Mouse (Mus musculus) forebrain, embryonic 16.5 days (tissue): ENCODE data around the gene Parg. TPM values are rescaled to one million over a fixed set of nuclear protein-coding genes. Genes with fewer than 3 reads are reported as not detected.

ENCODE experiments used
- ATAC-seq: fragments of 200-750 bp; cut with Nextera tagmentation; 2 replicates; pipeline ENCODE4 v1.8.0; 2017; ENCODE audit warnings: mild to moderate bottlenecking, moderate library complexity
- H3K27ac ChIP-seq: fragments of 300-500 bp; sonication (generic); 2 replicates; pipeline ENCODE4 v1.5.1; 2014; ENCODE audit warnings: low read length, control low read depth
- H3K27me3 ChIP-seq: fragments of 300-500 bp; sonication (generic); replicated peaks from 2 replicates; pipeline ENCODE4 v1.6.1; 2014; ENCODE audit warnings: low read length; ENCODE audit not compliant: control insufficient read depth, insufficient read depth
- H3K36me3 ChIP-seq: fragments of 300-500 bp; sonication (generic); 2 replicates; pipeline ENCODE4 v1.6.1; 2014; ENCODE audit not compliant: control insufficient read depth, insufficient read depth
- H3K4me1 ChIP-seq: fragments of 300-500 bp; sonication (generic); replicated peaks from 2 replicates; pipeline ENCODE4 v1.6.1; 2014; ENCODE audit warnings: low read length; ENCODE audit not compliant: control insufficient read depth, insufficient read depth
- H3K4me2 ChIP-seq: fragments of 300-500 bp; sonication (generic); 2 replicates; pipeline ENCODE4 v1.6.1; 2014; ENCODE audit warnings: mild to moderate bottlenecking, low read length, control low read depth
- H3K4me3 ChIP-seq: fragments of 300-500 bp; sonication (generic); replicated peaks from 2 replicates; pipeline ENCODE4 v1.5.1; 2014; ENCODE audit warnings: mild to moderate bottlenecking, low read length, control low read depth
- H3K9ac ChIP-seq: fragments of 300-500 bp; sonication (generic); replicated peaks from 2 replicates; pipeline ENCODE4 v1.6.1; 2014; ENCODE audit warnings: low read depth, low read length, control low read depth
- H3K9me3 ChIP-seq: fragments of 300-500 bp; sonication (generic); 2 replicates; pipeline ENCODE4 v1.6.1; 2016; ENCODE audit warnings: low read length; ENCODE audit not compliant: control insufficient read depth
- WGBS: fragments of 180-500 bp; shearing (Covaris S2); extraction: QIAGEN DNeasy Blood & Tissue Kit; methylation state at CpG from one replicate; pipeline ENCODE4 v1.1.7; 2014; 5-methylcytosine and 5-hydroxymethylcytosine counted together
- polyA plus RNA-seq: library from polyadenylated mRNA; unstranded; fragments of >200 nt; fragmentation: Nextera tagmentation; extraction: Ambion mirVana; gene quantifications from 2 replicates; pipeline ENCODE4 v1.2.1, GENCODE M21; 2015

Gene Parg
- polyA plus RNA-seq, 1 experiment from 2014 or later = 40.7 TPM

- ATAC-seq = peak; percentile 15; the same call in 1 of the 2 replicates
Measured at GRCm38 (mm10) chr14:32201354-32201753, 395 bp upstream of the Parg start.

GRCm38 (mm10) chr14:32226601-32227000 lies 24.9 kb downstream of the Parg start:
- Histone ChIP-seq H3K4me2 (no peak overlapping the region), H3K9me3 (no peaks in the 10 kb centered on the region), H3K4me3 (no peak overlapping the region), H3K4me1 (no peaks in the 10 kb centered on the region), H3K9ac (no peak overlapping the region), H3K27ac (no peak overlapping the region), H3K27me3 (no peaks in the 10 kb centered on the region), H3K36me3 (no peaks in the 10 kb centered on the region)
- ATAC-seq = no peak

More at GRCm38 (mm10) chr14:32201354-32201753, 395 bp upstream of the Parg start:
- Histone ChIP-seq H3K27ac (no peak overlapping the region), H3K36me3 (peaks cover 10% of the 10 kb centered on the region), H3K27me3 (no peaks in the 10 kb centered on the region), H3K9ac (peak overlapping the region; percentile 54), H3K4me2 (peak overlapping the region; percentile 87), H3K4me3 (peak overlapping the region; percentile 94), H3K4me1 (peaks cover 22% of the 10 kb centered on the region), H3K9me3 (no peaks in the 10 kb centered on the region)
- under 1% methylated on average over 22 of the region's 26 CpGs for WGBS

- no peaks in the 10 kb centered on the region for H3K27me3 ChIP-seq
- no peak overlapping the region for H3K9ac ChIP-seq
- H3K36me3 ChIP-seq = no peaks in the 10 kb centered on the region
- no peaks in the 10 kb centered on the region for H3K4me1 ChIP-seq
- WGBS = 0% methylated on average over 2 of the region's 2 CpGs
- H3K4me2 ChIP-seq = no peak overlapping the region
- ATAC-seq = no peak
- no peak overlapping the region for H3K4me3 ChIP-seq
- no peak overlapping the region for H3K27ac ChIP-seq
- no peaks in the 10 kb centered on the region for H3K9me3 ChIP-seq
Measured at GRCm38 (mm10) chr14:32228996-32229395, 27.2 kb downstream of the Parg start.

- ATAC-seq = no peak
- H3K27me3 ChIP-seq = no peaks in the 10 kb centered on the region
- H3K4me3 ChIP-seq = no peak overlapping the region
- peaks cover 11% of the 10 kb centered on the region; the same call in 1 of the 2 replicates for H3K36me3 ChIP-seq
- H3K27ac ChIP-seq = no peak overlapping the region
- H3K9me3 ChIP-seq = no peaks in the 10 kb centered on the region
- no peak overlapping the region for H3K9ac ChIP-seq
- H3K4me2 ChIP-seq = no peak overlapping the region
- WGBS = 82% methylated on average over 4 of the region's 4 CpGs
- H3K4me1 ChIP-seq = no peaks in the 10 kb centered on the region; the same call in 1 of the 2 replicates
Measured at GRCm38 (mm10) chr14:32242401-32242800, 40.7 kb downstream of the Parg start.

GRCm38 (mm10) chr14:32246019-32246418 lies 44.3 kb downstream of the Parg start:
- H3K4me3 ChIP-seq = no peak overlapping the region
- H3K27me3 ChIP-seq = no peaks in the 10 kb centered on the region
- no peak overlapping the region for H3K9ac ChIP-seq
- no peak for ATAC-seq
- no peaks in the 10 kb centered on the region; the same call in 1 of the 2 replicates for H3K4me1 ChIP-seq
- no peak overlapping the region for H3K4me2 ChIP-seq
- no peak overlapping the region for H3K27ac ChIP-seq
- peaks cover 9% of the 10 kb centered on the region; the same call in 1 of the 2 replicates for H3K36me3 ChIP-seq
- WGBS = 14% methylated on average over 2 of the region's 2 CpGs
- no peaks in the 10 kb centered on the region for H3K9me3 ChIP-seq

GRCm38 (mm10) chr14:32249616-32250015 lies 47.9 kb downstream of the Parg start:
- H3K9ac ChIP-seq = no peak overlapping the region
- no peak overlapping the region for H3K27ac ChIP-seq
- H3K4me3 ChIP-seq = no peak overlapping the region
- no peaks in the 10 kb centered on the region for H3K27me3 ChIP-seq
- ATAC-seq = no peak
- no peak overlapping the region for H3K4me2 ChIP-seq
- no peaks in the 10 kb centered on the region for H3K36me3 ChIP-seq
- no peaks in the 10 kb centered on the region; the same call in 1 of the 2 replicates for H3K4me1 ChIP-seq
- WGBS = 91% methylated on average over 6 of the region's 6 CpGs
- no peaks in the 10 kb centered on the region for H3K9me3 ChIP-seq

GRCm38 (mm10) chr14:32260830-32261229 lies 59.1 kb downstream of the Parg start:
- 77% methylated on average over 6 of the region's 6 CpGs for WGBS
- Histone ChIP-seq H3K4me3 (no peak overlapping the region), H3K9ac (no peak overlapping the region), H3K9me3 (no peaks in the 10 kb centered on the region), H3K27ac (no peak overlapping the region), H3K4me1 (no peaks in the 10 kb centered on the region), H3K27me3 (no peaks in the 10 kb centered on the region), H3K36me3 (peaks cover 8% of the 10 kb centered on the region; the same call in 1 of the 2 replicates), H3K4me2 (no peak overlapping the region)
- ATAC-seq = no peak

GRCm38 (mm10) chr14:32261741-32262140 lies 60.0 kb downstream of the Parg start:
- Histone ChIP-seq H3K9ac (no peak overlapping the region), H3K36me3 (peaks cover 8% of the 10 kb centered on the region; the same call in 1 of the 2 replicates), H3K27ac (no peak overlapping the region), H3K4me2 (no peak overlapping the region), H3K9me3 (no peaks in the 10 kb centered on the region), H3K27me3 (no peaks in the 10 kb centered on the region), H3K4me1 (no peaks in the 10 kb centered on the region), H3K4me3 (no peak overlapping the region)
- 90% methylated on average over 2 of the region's 2 CpGs for WGBS
- ATAC-seq = no peak

- H3K4me3 ChIP-seq = no peak overlapping the region
- no peak for ATAC-seq
Measured at GRCm38 (mm10) chr14:32268999-32269398, 67.2 kb downstream of the Parg start.

GRCm38 (mm10) chr14:32269589-32269988 lies 67.8 kb downstream of the Parg start:
- H3K27me3 ChIP-seq = no peaks in the 10 kb centered on the region
- H3K4me3 ChIP-seq = no peak overlapping the region
- H3K27ac ChIP-seq = no peak overlapping the region
- H3K4me1 ChIP-seq = no peaks in the 10 kb centered on the region
- no peak for ATAC-seq
- no peak overlapping the region for H3K4me2 ChIP-seq
- 90% methylated on average over 4 of the region's 4 CpGs for WGBS
- no peaks in the 10 kb centered on the region for H3K9me3 ChIP-seq
- no peak overlapping the region for H3K9ac ChIP-seq
- H3K36me3 ChIP-seq = peaks cover 2% of the 10 kb centered on the region; the same call in 1 of the 2 replicates

More at GRCm38 (mm10) chr14:32268999-32269398, 67.2 kb downstream of the Parg start:
- H3K4me1 ChIP-seq = no peaks in the 10 kb centered on the region
- H3K36me3 ChIP-seq = peaks cover 2% of the 10 kb centered on the region; the same call in 1 of the 2 replicates
- no peaks in the 10 kb centered on the region for H3K9me3 ChIP-seq
- H3K9ac ChIP-seq = no peak overlapping the region
- no peaks in the 10 kb centered on the region for H3K27me3 ChIP-seq
- no peak overlapping the region for H3K4me2 ChIP-seq
- no peak overlapping the region for H3K27ac ChIP-seq
- 52% methylated on average over 2 of the region's 2 CpGs for WGBS
